Mouse (Mus musculus) retina, postnatal 1 day (tissue): Measurements from ENCODE around the gene Lamp1.

Experiments
- DNase-seq: peaks from one replicate; pipeline ENCODE4 v3.0.0-alpha.2; 2012

Lamp1 gene

DNA sequence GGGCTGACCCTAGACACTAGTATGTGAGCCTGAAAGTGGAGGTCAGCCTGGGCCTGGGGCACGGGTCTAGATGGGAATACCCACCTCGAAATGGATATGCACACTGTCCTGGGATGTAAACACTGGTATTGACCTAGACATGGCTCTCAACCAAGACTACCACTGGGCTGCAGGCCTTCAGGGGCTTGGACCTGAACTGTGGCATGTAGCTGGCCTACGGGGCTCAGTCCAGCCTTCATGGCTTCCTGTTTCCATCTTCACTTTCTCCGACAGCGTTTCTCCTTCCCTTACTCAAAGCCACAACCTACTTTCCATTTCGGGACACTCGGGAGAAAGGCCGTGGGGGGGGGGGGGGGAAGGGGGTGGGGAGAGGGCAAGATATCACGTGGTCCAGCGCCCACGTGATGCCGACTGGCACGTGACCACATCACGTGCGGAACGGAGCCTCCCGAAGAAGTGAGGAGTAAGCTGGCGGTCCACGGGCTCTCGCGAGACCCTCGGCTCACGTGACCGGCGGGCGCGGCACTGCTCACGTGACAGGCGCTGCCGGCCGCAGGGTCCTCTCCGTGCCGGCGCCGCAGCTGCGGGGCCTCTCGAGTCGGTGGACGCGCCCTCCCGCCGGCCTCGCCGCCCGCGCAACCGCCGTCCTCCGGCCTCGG is at the start of gene Lamp1:
Gene Lamp1 (plus strand): TSS at position 444 of the 659 bp plus-strand sequence.
- DNase-seq, result peak; percentile 99

- no peak for DNase-seq
Measured at GRCm38 (mm10) chr8:13109416-13109960, 49.5 kb upstream of the Lamp1 start.

- DNase-seq, result no peak
Measured at GRCm38 (mm10) chr8:13111917-13112316, 47.0 kb upstream of the Lamp1 start.

DNA sequence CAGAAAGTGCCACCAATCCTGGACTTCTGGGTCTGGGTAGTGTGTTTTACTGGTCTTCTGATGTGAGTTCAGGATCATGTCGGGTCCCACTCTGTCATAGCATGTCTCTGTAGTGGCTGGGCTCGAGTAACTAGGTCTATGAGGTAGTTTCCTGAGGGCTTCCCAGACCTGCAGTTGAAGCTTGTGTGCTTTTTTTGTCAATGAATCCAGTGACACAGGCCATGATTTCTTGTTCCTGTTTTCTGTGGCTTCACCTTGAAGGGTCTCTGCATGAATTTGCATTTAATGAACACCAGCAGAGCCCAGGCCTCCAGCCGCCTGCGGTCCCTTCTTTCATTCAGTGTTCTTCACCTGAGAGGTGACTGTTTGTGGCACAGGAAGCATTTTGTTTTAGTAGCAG is 45.7 kb upstream of the Lamp1 start:
- DNase-seq, result no peak

DNA sequence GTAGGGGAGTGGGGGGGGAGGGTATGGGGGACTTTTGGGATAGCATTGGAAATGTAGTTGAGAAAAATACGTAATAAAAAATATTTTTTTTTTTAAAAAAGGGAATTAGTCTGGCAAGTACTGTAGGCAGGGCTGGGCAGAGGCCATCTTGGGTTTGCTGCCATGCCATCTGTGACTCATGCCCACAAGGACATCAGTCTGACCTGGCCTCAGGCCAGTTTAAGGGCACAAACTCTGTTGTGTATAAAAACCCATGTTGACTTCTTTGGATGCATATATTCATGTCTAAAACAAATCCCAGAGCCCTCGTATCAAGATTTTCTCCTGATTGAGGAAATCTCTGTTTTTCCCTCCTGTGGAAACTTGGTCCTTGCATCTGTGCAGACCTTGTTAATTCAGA is 41.9 kb upstream of the Lamp1 start:
- DNase-seq, result no peak

DNA sequence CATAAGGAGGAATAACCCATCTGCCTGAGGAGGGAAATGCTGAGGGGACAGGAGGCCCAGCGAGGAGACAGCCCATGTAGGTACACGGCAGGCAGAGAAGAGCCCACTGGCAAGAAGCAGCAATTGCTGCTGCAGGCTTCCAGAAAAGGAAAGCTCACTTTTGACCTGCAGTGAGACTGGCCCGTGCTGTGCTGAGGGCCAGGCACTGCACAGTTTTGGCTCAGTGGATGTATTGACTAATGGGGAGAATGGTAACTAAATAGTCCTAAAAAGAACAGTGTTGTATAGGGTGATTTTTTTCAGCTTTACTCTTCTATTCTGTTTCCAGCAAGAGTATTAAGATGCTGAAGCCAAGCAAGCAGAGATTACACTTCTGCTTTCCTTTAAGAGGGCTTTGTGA is 40.4 kb upstream of the Lamp1 start:
- no peak for DNase-seq

DNA sequence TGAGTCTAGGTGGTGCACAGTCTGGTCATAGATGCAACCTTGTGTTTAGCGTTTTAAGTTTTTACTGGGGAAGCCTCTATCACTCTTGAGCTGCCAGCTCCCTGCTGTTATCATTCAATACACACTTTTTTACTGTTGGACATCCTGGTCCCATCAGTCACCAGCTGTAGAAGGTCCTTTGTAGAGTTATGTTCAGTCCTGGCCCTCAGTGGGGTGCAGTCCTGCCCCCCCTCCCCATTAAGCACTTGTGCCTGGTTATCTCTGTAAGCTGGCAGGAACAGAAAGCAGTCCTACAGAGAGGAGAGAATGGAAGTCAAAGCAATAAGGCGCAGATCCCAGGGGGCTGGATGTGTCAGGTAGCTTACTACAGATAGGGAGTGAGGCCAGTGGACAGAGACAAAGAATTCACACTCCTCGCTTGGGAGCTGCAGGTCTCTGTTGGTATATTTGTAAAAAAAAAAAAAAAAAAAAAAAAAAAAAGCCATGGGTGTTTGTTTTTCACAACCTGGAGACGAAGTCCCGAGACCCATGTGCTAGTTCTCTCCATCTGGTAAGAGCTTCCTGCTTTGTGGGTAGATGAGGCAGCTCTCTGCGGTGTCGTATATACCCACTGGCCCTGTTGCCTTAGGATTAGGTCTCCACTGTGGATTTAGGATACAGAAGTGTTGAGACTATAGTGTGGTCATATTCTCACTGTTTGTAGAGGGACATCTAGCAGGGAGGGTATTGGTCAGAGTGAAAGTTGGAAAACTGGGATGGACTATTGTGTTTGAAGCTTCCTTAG is 37.9 kb upstream of the Lamp1 start:
- no peak for DNase-seq

DNA sequence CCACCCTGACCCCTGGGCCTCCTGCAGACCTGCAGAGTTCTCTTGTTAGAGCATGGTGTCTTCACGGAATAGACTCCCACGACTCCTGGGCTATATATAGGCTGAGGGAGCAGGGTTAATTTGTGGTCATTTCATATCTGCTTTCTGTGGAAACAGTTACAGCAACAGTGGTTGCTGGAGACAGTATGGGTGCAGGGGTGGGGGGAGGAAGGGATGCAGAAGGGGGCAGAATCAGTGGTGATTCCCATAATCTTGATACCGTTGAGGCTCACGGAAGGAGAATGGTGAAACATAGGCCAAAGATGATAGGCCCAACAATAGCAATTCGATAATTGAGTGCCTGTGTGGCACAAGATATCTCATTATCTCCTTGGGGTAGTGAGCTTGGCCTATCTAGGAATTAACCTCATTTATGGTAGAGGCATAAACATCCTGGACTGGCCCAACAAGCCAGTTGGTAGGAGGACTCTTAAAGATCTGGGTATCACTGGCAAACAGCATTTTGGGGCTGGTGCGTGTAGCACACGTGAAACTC is 36.0 kb upstream of the Lamp1 start:
- DNase-seq, result no peak

GRCm38 (mm10) chr8:13124897-13125296 is 34.1 kb upstream of the Lamp1 start:
- no peak for DNase-seq

DNA sequence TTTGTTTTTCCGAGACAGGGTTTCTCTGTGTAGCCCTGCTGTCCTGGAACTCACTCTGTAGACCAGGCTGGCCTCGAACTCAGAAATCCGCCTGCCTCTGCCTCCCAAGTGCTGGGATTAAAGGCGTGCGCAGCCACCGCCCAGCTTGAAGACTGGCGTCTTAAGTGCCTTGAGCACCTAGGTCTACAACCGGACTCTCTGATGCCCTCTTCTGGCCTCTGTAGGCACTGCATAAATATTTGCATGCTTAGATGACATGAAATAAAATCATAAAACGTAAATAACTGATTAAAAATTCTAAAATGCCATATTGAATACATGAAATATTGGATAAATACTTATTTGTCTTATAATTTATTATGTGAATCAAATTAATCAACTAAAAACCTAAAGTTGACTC is 26.7 kb upstream of the Lamp1 start:
- DNase-seq, result peak; percentile 67

DNA sequence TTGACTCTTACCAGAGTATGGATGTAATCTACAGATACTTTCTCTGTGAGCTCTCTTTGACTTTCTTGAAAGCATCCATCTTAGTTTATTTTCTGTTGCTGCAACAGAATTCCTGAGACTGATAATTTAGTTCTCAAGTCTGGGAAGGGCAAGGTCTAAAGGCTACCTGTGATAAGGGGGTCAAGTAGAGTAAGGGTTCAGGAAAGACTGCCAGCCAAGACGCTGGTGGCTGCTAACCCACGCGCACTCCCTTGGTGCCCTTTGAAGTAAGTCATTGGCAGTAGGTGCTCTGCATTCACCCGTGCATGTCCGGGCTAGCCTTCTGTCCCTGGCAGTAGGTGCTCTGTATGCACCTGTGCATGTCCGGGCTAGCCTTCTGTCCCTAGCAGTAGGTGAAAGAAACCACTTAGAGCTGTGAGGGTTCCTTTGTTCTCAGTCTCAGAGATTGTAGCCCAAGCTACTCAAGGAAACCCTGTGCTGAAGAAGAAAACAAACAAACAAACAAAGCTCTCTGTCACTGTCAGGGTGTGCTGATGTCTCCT is 19.2 kb upstream of the Lamp1 start:
- DNase-seq, result no peak

- DNase-seq, result no peak
Measured at GRCm38 (mm10) chr8:13141681-13142080, 17.3 kb upstream of the Lamp1 start.

DNA sequence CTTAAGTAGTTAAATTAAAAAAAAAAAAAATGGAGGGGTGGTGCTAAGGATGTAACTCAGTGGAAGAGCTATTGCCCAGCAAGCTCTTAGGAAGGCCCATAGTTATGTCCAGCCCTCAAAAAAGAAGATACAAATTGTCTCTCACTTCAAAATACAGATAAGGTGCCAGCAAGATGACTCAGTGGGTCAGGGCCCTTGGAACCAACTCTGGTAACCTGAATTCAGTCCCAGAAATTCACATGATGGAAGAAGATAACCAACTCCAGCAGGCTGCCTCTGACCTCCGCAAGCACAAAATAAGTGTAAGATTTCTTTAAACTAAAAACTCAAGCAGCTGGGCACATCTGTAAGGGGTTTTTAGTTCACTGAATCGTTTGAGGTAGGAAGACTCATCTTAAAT is 10.5 kb upstream of the Lamp1 start:
- DNase-seq, result no peak

GRCm38 (mm10) chr8:13149287-13149686 is 9.7 kb upstream of the Lamp1 start:
- no peak for DNase-seq

- no peak for DNase-seq
Measured at GRCm38 (mm10) chr8:13149866-13150265, 9.1 kb upstream of the Lamp1 start.

GRCm38 (mm10) chr8:13150929-13151328 is 8.0 kb upstream of the Lamp1 start:
- no peak for DNase-seq

- DNase-seq, result no peak
Measured at GRCm38 (mm10) chr8:13154099-13154498, 4.9 kb upstream of the Lamp1 start.

DNA sequence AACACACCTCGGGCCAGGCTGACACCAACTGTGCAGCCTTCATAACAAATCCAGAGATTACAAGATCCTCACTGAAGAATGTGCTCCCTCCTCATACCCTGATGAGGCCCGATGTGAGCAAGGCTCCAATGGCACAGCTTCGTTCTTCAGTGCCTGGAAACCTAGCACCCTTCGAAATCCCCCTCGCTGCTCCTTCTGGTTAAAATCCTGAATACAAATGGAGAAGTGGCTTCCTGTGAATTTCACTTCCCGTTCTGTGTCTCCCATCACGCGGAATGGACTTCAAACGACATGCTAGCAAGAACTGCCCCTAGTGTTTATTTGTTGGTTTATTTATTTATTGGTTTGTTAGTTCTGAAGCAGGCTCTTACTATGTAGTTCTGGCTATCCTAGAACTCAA is 3.6 kb upstream of the Lamp1 start:
- no peak for DNase-seq

DNA sequence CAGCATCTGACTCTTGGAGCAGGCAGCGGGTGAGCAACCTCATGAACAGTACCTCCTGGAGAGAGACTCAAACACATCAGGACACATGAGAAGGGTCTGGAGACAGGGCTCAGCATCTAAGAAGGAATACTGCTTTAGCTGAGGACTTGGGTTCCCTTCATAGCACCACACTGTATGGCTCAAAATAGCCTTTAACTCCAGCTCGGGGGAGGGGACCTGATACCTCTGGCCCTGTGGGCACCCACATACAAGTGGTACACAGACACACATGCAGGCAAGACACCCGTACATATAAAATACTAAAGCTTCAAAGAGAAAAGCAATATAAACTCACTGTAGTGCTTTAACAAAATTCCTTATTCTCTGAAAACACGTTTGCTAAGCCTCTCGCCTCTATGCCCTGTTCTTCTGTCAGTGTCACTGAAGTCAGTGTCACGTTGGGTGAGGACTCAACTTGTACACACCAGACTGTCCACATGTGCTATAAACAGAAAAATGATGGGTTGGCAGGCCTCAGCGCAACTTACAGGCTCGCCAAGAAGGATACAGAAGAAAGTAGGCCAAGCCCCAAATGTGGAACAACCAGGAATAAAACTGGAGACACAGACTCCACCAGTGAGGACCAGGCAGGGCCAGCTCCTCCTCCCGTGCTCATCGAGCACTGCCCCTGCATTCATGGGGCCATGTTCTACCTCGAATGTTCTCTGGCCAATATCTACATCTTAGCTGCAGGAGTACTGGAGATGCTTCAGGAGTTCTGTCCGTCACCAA is 2.4 kb upstream of the Lamp1 start:
- DNase-seq, result no peak

DNA sequence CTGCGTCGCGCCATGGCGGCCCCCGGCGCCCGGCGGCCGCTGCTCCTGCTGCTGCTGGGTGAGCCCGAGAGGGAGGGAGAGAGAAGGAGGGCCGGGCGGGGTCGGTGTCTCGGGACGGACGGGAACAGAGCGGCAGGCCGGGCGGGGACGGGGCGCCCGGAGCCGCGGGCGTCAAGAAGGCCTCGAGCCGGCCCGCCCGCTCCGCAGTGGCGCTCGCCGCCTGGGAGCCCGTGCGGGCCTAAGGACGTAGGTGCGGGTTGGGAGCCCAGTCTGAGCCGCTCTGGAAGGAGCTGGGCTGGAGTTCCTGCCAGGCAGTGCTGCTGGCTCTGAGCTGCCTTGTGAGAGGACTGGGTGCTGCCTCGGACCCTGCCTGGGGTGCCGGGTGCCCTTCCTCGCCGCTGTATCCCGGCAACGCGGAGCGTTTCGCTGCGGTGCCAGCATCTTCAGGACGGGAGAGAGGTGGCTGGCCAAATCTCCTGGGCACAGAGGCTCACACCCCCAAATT is 468 bp downstream of the Lamp1 start:
- no peak for DNase-seq

DNA sequence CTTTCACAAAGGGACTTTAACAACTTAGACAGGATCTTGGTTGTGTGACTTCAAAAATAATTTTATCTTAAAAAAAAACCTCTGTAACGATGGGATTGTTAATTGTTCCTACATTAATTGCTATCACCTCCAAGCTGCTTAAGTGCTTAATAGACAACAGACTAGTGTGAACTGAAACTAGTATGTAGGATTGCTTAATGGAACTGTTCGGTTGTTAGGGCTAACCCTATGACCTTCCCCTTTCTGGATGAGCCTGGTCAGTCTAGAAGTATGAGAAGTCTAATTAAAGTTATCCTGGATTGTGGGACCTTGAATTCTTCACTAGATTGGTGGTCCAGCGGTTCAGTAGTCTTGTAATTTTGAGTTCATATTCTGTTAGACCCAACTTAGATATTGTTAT is 1.7 kb downstream of the Lamp1 start:
- no peak for DNase-seq

GRCm38 (mm10) chr8:13162098-13162497 is 3.1 kb downstream of the Lamp1 start:
- DNase-seq, result no peak

DNA sequence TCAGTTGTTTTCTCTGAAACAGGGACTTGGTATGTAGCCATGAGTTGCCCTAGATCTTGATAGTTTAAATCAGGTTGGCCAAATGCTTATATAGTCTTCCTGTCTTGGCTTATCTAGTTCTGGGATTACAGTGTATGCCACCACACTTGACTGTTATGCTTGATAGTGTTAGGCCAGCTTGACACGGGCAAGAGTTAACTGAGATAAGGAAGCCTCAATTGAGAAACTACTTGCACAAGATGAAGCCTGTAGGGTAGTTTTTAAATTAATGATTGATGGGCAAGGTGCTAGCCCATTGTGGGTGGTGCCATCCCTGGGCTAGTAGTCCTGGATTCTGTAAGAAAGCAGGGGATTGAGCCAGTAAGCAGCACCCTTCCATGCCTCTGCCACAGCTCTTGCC is 4.6 kb downstream of the Lamp1 start:
- no peak for DNase-seq
